Mouse (Mus musculus): ENCODE results near the gene Phkg1. TPM values are rescaled to one million over a fixed set of nuclear protein-coding genes. Genes with fewer than 3 reads are reported as not detected.

Gene Phkg1
- polyA plus RNA-seq, 1 experiment from 2014 or later = not detected

- DNase-seq (ENCODE audit: low spot score) (peak; percentile 44), ATAC-seq (ENCODE audit: insufficient read depth, low FRiP score, low TSS enrichment) (no peak)
- H3K4me2 ChIP-seq (ENCODE audit: low read depth) = no peak overlapping the region
- no peaks in the 10 kb centered on the region for H3K27me3 ChIP-seq (ENCODE audit: control insufficient read depth, insufficient read depth, low read length)
- H3K36me3 ChIP-seq (ENCODE audit: control insufficient read depth, insufficient read depth, low read length) = peaks cover 2% of the 10 kb centered on the region; the same call in 1 of the 2 replicates
- no peak overlapping the region for H3K4me3 ChIP-seq (ENCODE audit: low read depth, low read length)
- H3K9me3 ChIP-seq (ENCODE audit: control insufficient read depth, low read length) = no peaks in the 10 kb centered on the region
- 16% methylated on average over 18 of the region's 18 CpGs for WGBS
- no peaks in the 10 kb centered on the region for H3K4me1 ChIP-seq (ENCODE audit: control insufficient read depth, insufficient read depth, low read length)
- no peak overlapping the region for H3K27ac ChIP-seq (ENCODE audit: low read depth, low read length)
- H3K9ac ChIP-seq (ENCODE audit: low read length) = no peak overlapping the region
Observed at GRCm38 (mm10) chr5:129864467-129864866, 33.9 kb downstream of the Phkg1 start.

GRCm38 (mm10) chr5:129862325-129862724 is 36.0 kb downstream of the Phkg1 start:
- Histone ChIP-seq H3K4me3 (ENCODE audit: low read depth, low read length) (no peak overlapping the region), H3K36me3 (ENCODE audit: control insufficient read depth, insufficient read depth, low read length) (peaks cover 4% of the 10 kb centered on the region; the same call in 1 of the 2 replicates), H3K4me2 (ENCODE audit: low read depth) (no peak overlapping the region), H3K9ac (ENCODE audit: low read length) (no peak overlapping the region), H3K27ac (ENCODE audit: low read depth, low read length) (no peak overlapping the region), H3K27me3 (ENCODE audit: control insufficient read depth, insufficient read depth, low read length) (no peaks in the 10 kb centered on the region), H3K9me3 (ENCODE audit: control insufficient read depth, low read length) (no peaks in the 10 kb centered on the region), H3K4me1 (ENCODE audit: control insufficient read depth, insufficient read depth, low read length) (no peaks in the 10 kb centered on the region)
- no peak for ATAC-seq (ENCODE audit: insufficient read depth, low FRiP score, low TSS enrichment)
- no peak for DNase-seq (ENCODE audit: low spot score)
- WGBS = 95% methylated on average over 6 of the region's 6 CpGs

- no peak overlapping the region for H3K4me3 ChIP-seq (ENCODE audit: low read depth, low read length)
- no peak overlapping the region for H3K4me2 ChIP-seq (ENCODE audit: low read depth)
- 87% methylated on average over 5 of the region's 5 CpGs for WGBS
- peaks cover 2% of the 10 kb centered on the region; the same call in 1 of the 2 replicates for H3K36me3 ChIP-seq (ENCODE audit: control insufficient read depth, insufficient read depth, low read length)
- no peaks in the 10 kb centered on the region for H3K4me1 ChIP-seq (ENCODE audit: control insufficient read depth, insufficient read depth, low read length)
- no peaks in the 10 kb centered on the region for H3K9me3 ChIP-seq (ENCODE audit: control insufficient read depth, low read length)
- H3K9ac ChIP-seq (ENCODE audit: low read length) = no peak overlapping the region
- no peaks in the 10 kb centered on the region for H3K27me3 ChIP-seq (ENCODE audit: control insufficient read depth, insufficient read depth, low read length)
- DNase-seq (ENCODE audit: low spot score) (no peak), ATAC-seq (ENCODE audit: insufficient read depth, low FRiP score, low TSS enrichment) (no peak)
- H3K27ac ChIP-seq (ENCODE audit: low read depth, low read length) = no peak overlapping the region
Observed at GRCm38 (mm10) chr5:129856414-129856813, 41.9 kb downstream of the Phkg1 start.

GRCm38 (mm10) chr5:129855163-129855562 is 43.2 kb downstream of the Phkg1 start:
- no peaks in the 10 kb centered on the region for H3K9me3 ChIP-seq (ENCODE audit: control insufficient read depth, low read length)
- H3K4me1 ChIP-seq (ENCODE audit: control insufficient read depth, insufficient read depth, low read length) = no peaks in the 10 kb centered on the region
- 47% methylated on average over 5 of the region's 5 CpGs for WGBS
- no peak overlapping the region for H3K4me3 ChIP-seq (ENCODE audit: low read depth, low read length)
- no peak overlapping the region for H3K9ac ChIP-seq (ENCODE audit: low read length)
- no peaks in the 10 kb centered on the region for H3K27me3 ChIP-seq (ENCODE audit: control insufficient read depth, insufficient read depth, low read length)
- DNase-seq (ENCODE audit: low spot score) = no peak
- H3K4me2 ChIP-seq (ENCODE audit: low read depth) = no peak overlapping the region
- no peak for ATAC-seq (ENCODE audit: insufficient read depth, low FRiP score, low TSS enrichment)
- peaks cover 2% of the 10 kb centered on the region; the same call in 1 of the 2 replicates for H3K36me3 ChIP-seq (ENCODE audit: control insufficient read depth, insufficient read depth, low read length)
- no peak overlapping the region for H3K27ac ChIP-seq (ENCODE audit: low read depth, low read length)

- no peak for DNase-seq (ENCODE audit: low spot score)
- Histone ChIP-seq H3K4me2 (ENCODE audit: low read depth) (peak overlapping the region; percentile 64), H3K4me1 (ENCODE audit: control insufficient read depth, insufficient read depth, low read length) (peaks cover 3% of the 10 kb centered on the region; the same call in 1 of the 2 replicates), H3K9me3 (ENCODE audit: control insufficient read depth, low read length) (no peaks in the 10 kb centered on the region), H3K4me3 (ENCODE audit: low read depth, low read length) (peak overlapping the region; percentile 49), H3K36me3 (ENCODE audit: control insufficient read depth, insufficient read depth, low read length) (peaks cover 7% of the 10 kb centered on the region; the same call in 1 of the 2 replicates), H3K27me3 (ENCODE audit: control insufficient read depth, insufficient read depth, low read length) (no peaks in the 10 kb centered on the region), H3K27ac (ENCODE audit: low read depth, low read length) (no peak overlapping the region), H3K9ac (ENCODE audit: low read length) (no peak overlapping the region)
- no peak for ATAC-seq (ENCODE audit: insufficient read depth, low FRiP score, low TSS enrichment)
- 67% methylated on average over 8 of the region's 8 CpGs for WGBS
Observed at GRCm38 (mm10) chr5:129847558-129847820, 50.9 kb downstream of the Phkg1 start.

GRCm38 (mm10) chr5:129846752-129847557 is 51.4 kb downstream of the Phkg1 start, which contains the start of gene Sumf2:
TSS of gene Sumf2 (plus strand) at chr5:129846986.
- Histone ChIP-seq H3K4me1 (ENCODE audit: control insufficient read depth, insufficient read depth, low read length) (peaks cover 3% of the 10 kb centered on the region; the same call in 1 of the 2 replicates), H3K4me3 (ENCODE audit: low read depth, low read length) (peak within 1 kb of the TSS; percentile 49), H3K4me2 (ENCODE audit: low read depth) (peak within 1 kb of the TSS; percentile 64), H3K9me3 (ENCODE audit: control insufficient read depth, low read length) (no peaks in the 10 kb centered on the region), H3K27me3 (ENCODE audit: control insufficient read depth, insufficient read depth, low read length) (no peaks in the 10 kb centered on the region), H3K27ac (ENCODE audit: low read depth, low read length) (peak within 1 kb of the TSS; percentile 9; the same call in 1 of the 2 replicates), H3K9ac (ENCODE audit: low read length) (peak within 1 kb of the TSS; percentile 60), H3K36me3 (ENCODE audit: control insufficient read depth, insufficient read depth, low read length) (peaks cover 7% of the 10 kb centered on the region; the same call in 1 of the 2 replicates)
- DNase-seq (ENCODE audit: low spot score) (peak; percentile 96), ATAC-seq (ENCODE audit: insufficient read depth, low FRiP score, low TSS enrichment) (peak; percentile 96)
- WGBS = 14% methylated on average over 22 of the region's 22 CpGs

- Histone ChIP-seq H3K9me3 (ENCODE audit: control insufficient read depth, low read length) (no peaks in the 10 kb centered on the region), H3K4me3 (ENCODE audit: low read depth, low read length) (no peak overlapping the region), H3K27ac (ENCODE audit: low read depth, low read length) (no peak overlapping the region), H3K36me3 (ENCODE audit: control insufficient read depth, insufficient read depth, low read length) (peaks cover 7% of the 10 kb centered on the region; the same call in 1 of the 2 replicates), H3K4me2 (ENCODE audit: low read depth) (no peak overlapping the region), H3K4me1 (ENCODE audit: control insufficient read depth, insufficient read depth, low read length) (peaks cover 3% of the 10 kb centered on the region; the same call in 1 of the 2 replicates), H3K27me3 (ENCODE audit: control insufficient read depth, insufficient read depth, low read length) (no peaks in the 10 kb centered on the region), H3K9ac (ENCODE audit: low read length) (no peak overlapping the region)
- no peak for DNase-seq (ENCODE audit: low spot score)
- no peak for ATAC-seq (ENCODE audit: insufficient read depth, low FRiP score, low TSS enrichment)
- WGBS = 98% methylated on average over 5 of the region's 5 CpGs
Observed at GRCm38 (mm10) chr5:129844848-129845247, 53.5 kb downstream of the Phkg1 start.

Data from neural tube, embryonic 11.5 days (tissue).